Mouse (Mus musculus) kidney, adult 2 months (tissue): ENCODE measurements at regions not wholly inside any gene's neighbourhood (a gene's known extent, or its start where the extent isn't known, plus 50 kb on each side); places are given as distances from the start of the nearest gene placed in this dataset.

ENCODE experiments used
- DNase-seq: peaks from one replicate; pipeline ENCODE4 v3.0.0; 2021
- H3K27ac ChIP-seq: fragments of 200-500 bp; 2 replicates; pipeline ENCODE4 v1.5.1; 2012; ENCODE audit warnings: low read depth, low read length, control low read depth, inconsistent platforms; ENCODE audit not compliant: insufficient read depth
- H3K27me3 ChIP-seq: fragments of 200-500 bp; replicated peaks from 2 replicates; pipeline ENCODE4 v1.6.1; 2012; ENCODE audit warnings: mild to moderate bottlenecking, moderate library complexity, low read length, inconsistent platforms; ENCODE audit not compliant: control insufficient read depth, insufficient read depth
- H3K36me3 ChIP-seq: fragments of 200-500 bp; 2 replicates; pipeline ENCODE4 v1.6.1; 2012; ENCODE audit warnings: mild to moderate bottlenecking, moderate library complexity, low read length, inconsistent platforms; ENCODE audit not compliant: control insufficient read depth, insufficient read depth
- H3K4me1 ChIP-seq: fragments of 200-500 bp; 2 replicates; pipeline ENCODE4 v1.6.1; 2011; ENCODE audit warnings: low read length; ENCODE audit not compliant: control insufficient read depth, insufficient read depth
- H3K4me3 ChIP-seq: fragments of 200-500 bp; 2 replicates; pipeline ENCODE4 v1.5.1; 2011; ENCODE audit warnings: mild to moderate bottlenecking, low read depth, low read length, control low read depth; ENCODE audit not compliant: insufficient read depth
- CTCF ChIP-seq: fragments of 200-500 bp; conservative IDR thresholded peaks from 2 replicates; pipeline ENCODE4 v1.5.1; 2011; ENCODE audit warnings: low read depth, mild to moderate bottlenecking, control low read depth, low read length, moderate library complexity, mixed read lengths; ENCODE audit not compliant: insufficient read depth, insufficient read length
- POLR2A ChIP-seq: fragments of 200-500 bp; IDR thresholded peaks from one replicate; pipeline ENCODE4 v1.6.1; 2011; ENCODE audit warnings: low read depth, low read length, control low read depth
- WGBS: fragments of 180-500 bp; shearing (Covaris S2); methylation state at CpG from one replicate; pipeline ENCODE4 v1.1.7; 2018; 5-methylcytosine and 5-hydroxymethylcytosine counted together

- TF ChIP-seq POLR2A, result no peak
- 62% methylated on average over 3 of the region's 3 CpGs for WGBS
- Histone ChIP-seq H3K4me3 (no peak overlapping the region), H3K27me3 (no peaks in the 10 kb centered on the region), H3K4me1 (no peaks in the 10 kb centered on the region), H3K36me3 (no peaks in the 10 kb centered on the region), H3K27ac (no peak overlapping the region)
- DNase-seq, result no peak
These were observed 1031.5 kb upstream of the Map3k7 start for GRCm38 (mm10) chr4:30932358-30932757.

GRCm38 (mm10) chr4:30933030-30933987 is 1030.6 kb upstream of the Map3k7 start:
- Histone ChIP-seq H3K4me3 (no peak overlapping the region), H3K36me3 (no peaks in the 10 kb centered on the region), H3K27me3 (no peaks in the 10 kb centered on the region), H3K27ac (no peak overlapping the region), H3K4me1 (no peaks in the 10 kb centered on the region)
- WGBS, result 83% methylated on average over 5 of the region's 5 CpGs
- TF ChIP-seq CTCF (no peak), POLR2A (no peak)
- no peak for DNase-seq

- H3K4me1 ChIP-seq, result no peaks in the 10 kb centered on the region
- H3K27ac ChIP-seq, result no peak overlapping the region
- no peak for TF ChIP-seq CTCF
- no peak for TF ChIP-seq POLR2A
- no peak for DNase-seq
- H3K4me3 ChIP-seq, result no peak overlapping the region
- H3K36me3 ChIP-seq, result no peaks in the 10 kb centered on the region
- 80% methylated on average over 4 of the region's 4 CpGs for WGBS
- no peaks in the 10 kb centered on the region for H3K27me3 ChIP-seq
These were observed 980.3 kb upstream of the Map3k7 start for GRCm38 (mm10) chr4:30983611-30984010.

- TF ChIP-seq POLR2A (no peak), CTCF (no peak)
- Histone ChIP-seq H3K4me3 (no peak overlapping the region), H3K4me1 (no peaks in the 10 kb centered on the region), H3K36me3 (no peaks in the 10 kb centered on the region), H3K27me3 (no peaks in the 10 kb centered on the region), H3K27ac (no peak overlapping the region)
- no peak for DNase-seq
These were observed 951.9 kb upstream of the Map3k7 start for GRCm38 (mm10) chr4:31012006-31012405.

- no peak overlapping the region for H3K27ac ChIP-seq
- no peaks in the 10 kb centered on the region for H3K4me1 ChIP-seq
- 79% methylated on average over 6 of the region's 6 CpGs for WGBS
- DNase-seq, result no peak
- H3K36me3 ChIP-seq, result no peaks in the 10 kb centered on the region
- no peak overlapping the region for H3K4me3 ChIP-seq
- TF ChIP-seq CTCF, result no peak
- TF ChIP-seq POLR2A, result no peak
- H3K27me3 ChIP-seq, result no peaks in the 10 kb centered on the region
These were observed 911.7 kb upstream of the Map3k7 start for GRCm38 (mm10) chr4:31052077-31052677.

DNA sequence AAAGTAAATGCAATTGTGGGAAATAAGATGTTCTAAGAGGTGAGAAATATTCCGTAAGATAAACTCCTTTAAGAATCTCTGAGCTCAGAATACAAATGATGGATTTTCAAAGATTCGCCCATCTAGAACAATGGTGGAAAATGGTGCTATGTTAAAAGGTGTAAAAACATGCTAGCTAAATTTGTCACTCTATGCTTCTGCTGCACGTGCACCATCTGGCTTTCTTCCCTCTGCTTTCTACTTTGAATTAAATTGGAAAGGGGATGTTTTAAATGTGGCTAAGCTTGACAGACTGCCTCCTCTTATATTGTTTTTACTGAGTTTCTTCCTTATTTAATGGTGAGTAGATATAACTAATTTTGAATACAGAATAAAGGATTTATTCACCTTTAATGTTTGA is 887.7 kb upstream of the Map3k7 start:
- no peak overlapping the region for H3K4me3 ChIP-seq
- no peaks in the 10 kb centered on the region for H3K4me1 ChIP-seq
- H3K27ac ChIP-seq, result no peak overlapping the region
- TF ChIP-seq CTCF, result no peak
- no peak for TF ChIP-seq POLR2A
- WGBS, result 83% methylated on average over 3 of the region's 3 CpGs
- H3K27me3 ChIP-seq, result no peaks in the 10 kb centered on the region
- no peaks in the 10 kb centered on the region for H3K36me3 ChIP-seq
- no peak for DNase-seq

GRCm38 (mm10) chr4:31121586-31121985 is 842.3 kb upstream of the Map3k7 start:
- 78% methylated on average over 8 of the region's 8 CpGs for WGBS
- Histone ChIP-seq H3K36me3 (no peaks in the 10 kb centered on the region), H3K4me1 (no peaks in the 10 kb centered on the region), H3K27me3 (no peaks in the 10 kb centered on the region), H3K27ac (no peak overlapping the region), H3K4me3 (no peak overlapping the region)
- TF ChIP-seq POLR2A (no peak), CTCF (no peak)
- no peak for DNase-seq
